Mouse (Mus musculus): ENCODE results near the gene Hnrnpul1. TPM values are rescaled to one million over a fixed set of nuclear protein-coding genes. Genes with fewer than 3 reads are reported as not detected.
A peak's percentile ranks its signal among the peaks of the same experiment; 100 is the strongest.
"Not testable (repeated sequence)": the region's sequence is repeated elsewhere in the genome, so short reads cannot be mapped to it uniquely, and the experiment has no call there.

Gene Hnrnpul1
- polyA plus RNA-seq, 1 experiment from 2014 or later: 32.4 TPM

DNA sequence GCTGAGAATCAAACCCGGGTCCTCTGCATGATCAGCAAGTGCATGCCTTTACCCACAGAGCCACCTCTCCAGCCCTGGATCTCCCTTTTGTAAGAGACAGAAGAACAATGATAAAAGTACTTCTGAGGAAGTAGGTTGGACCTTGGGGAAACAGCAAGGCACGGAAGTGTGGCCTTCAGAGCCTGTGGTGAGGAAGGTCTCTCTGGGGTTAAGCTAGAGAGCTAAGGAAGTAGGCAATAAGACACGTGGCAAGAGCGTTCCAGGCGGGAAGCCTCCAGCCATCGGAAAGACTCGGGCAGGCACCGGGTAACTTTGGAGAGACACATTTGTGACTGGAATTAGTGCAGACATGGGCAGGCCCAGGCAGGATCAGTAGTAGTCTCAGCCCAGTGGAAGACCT lies 40.2 kb upstream of the Hnrnpul1 start:
- no peak overlapping the region for H3K9ac ChIP-seq (replicated peaks; ENCODE audit: low read depth)
- TF ChIP-seq EP300 (IDR thresholded peaks at IDR 0.05) (no peak), CTCF (IDR thresholded peaks at IDR 0.05) (no peak)
- ATAC-seq: no peak
- no peak overlapping the region for H3K27ac ChIP-seq (ENCODE audit: low read length)
- no peak overlapping the region for H3K4me3 ChIP-seq (ENCODE audit: low read depth, low read length)
- DNase-seq (ENCODE audit: low spot score): no peak
- no peaks in the 10 kb centered on the region for H3K9me3 ChIP-seq (ENCODE audit: low read length)
- H3K4me2 ChIP-seq (replicated peaks; ENCODE audit: low read depth, low read length): no peak overlapping the region
- H3K36me3 ChIP-seq (ENCODE audit: insufficient read depth, low read length): no peaks in the 10 kb centered on the region
- WGBS: 74% methylated on average over 8 of the region's 8 CpGs
- H3K4me1 ChIP-seq (ENCODE audit: insufficient read depth, low read depth, low read length): no peaks in the 10 kb centered on the region
- no peaks in the 10 kb centered on the region for H3K27me3 ChIP-seq (replicated peaks; ENCODE audit: insufficient read depth, low read length)

DNA sequence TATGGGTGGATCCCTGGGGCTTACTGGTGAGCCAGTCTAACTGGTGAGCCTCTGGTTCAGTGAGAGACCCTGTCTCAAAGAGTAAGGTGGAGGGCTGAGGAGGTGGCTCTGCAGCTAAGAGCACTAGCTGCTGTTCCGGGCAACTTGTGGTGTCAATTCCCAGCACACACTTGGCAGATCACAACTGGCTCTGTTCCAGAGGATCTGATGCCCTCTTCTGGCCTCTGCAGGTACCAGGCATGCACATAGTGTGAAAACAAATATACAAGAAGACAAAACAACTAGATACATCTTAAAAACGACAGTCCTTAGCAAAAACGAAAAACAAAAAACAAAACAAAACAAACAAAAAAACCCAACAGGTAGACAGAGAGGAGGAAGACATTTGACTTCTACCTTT lies 39.1 kb upstream of the Hnrnpul1 start:
- Histone ChIP-seq H3K36me3 (ENCODE audit: insufficient read depth, low read length) (no peaks in the 10 kb centered on the region), H3K27ac (ENCODE audit: low read length) (no peak overlapping the region), H3K4me3 (ENCODE audit: low read depth, low read length) (no peak overlapping the region), H3K4me2 (replicated peaks; ENCODE audit: low read depth, low read length) (no peak overlapping the region), H3K4me1 (ENCODE audit: insufficient read depth, low read depth, low read length) (no peaks in the 10 kb centered on the region), H3K27me3 (replicated peaks; ENCODE audit: insufficient read depth, low read length) (no peaks in the 10 kb centered on the region), H3K9ac (replicated peaks; ENCODE audit: low read depth) (no peak overlapping the region), H3K9me3 (ENCODE audit: low read length) (no peaks in the 10 kb centered on the region)
- 53% methylated on average over 3 of the region's 3 CpGs for WGBS
- ATAC-seq (no peak), DNase-seq (ENCODE audit: low spot score) (no peak)
- TF ChIP-seq CTCF (IDR thresholded peaks at IDR 0.05): peak; percentile 40
- no peak for TF ChIP-seq EP300 (IDR thresholded peaks at IDR 0.05)

DNA sequence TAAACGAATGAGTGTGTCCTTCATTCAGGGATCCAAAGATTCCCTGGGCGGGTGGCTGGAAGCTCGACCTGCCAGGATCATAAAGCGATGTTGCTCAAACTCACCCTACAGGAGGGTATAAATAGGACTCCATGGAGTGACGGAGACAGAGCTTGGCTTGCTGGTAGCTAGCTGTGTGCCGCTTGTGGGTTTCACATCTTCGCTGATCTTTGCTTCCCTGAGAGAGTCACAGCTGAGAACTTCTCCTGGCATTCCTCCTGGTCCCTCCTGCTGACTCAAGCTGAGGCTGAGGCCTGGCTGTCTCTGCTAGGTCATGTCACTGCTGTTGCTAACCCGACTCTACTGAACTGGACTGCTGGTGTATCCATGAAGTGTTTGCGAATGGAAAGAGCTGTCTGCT lies 38.4 kb upstream of the Hnrnpul1 start:
- H3K27me3 ChIP-seq (replicated peaks; ENCODE audit: insufficient read depth, low read length); H3K27ac ChIP-seq (ENCODE audit: low read length); H3K4me2 ChIP-seq (replicated peaks; ENCODE audit: low read depth, low read length); H3K9ac ChIP-seq (replicated peaks; ENCODE audit: low read depth); H3K4me1 ChIP-seq (ENCODE audit: insufficient read depth, low read depth, low read length); H3K9me3 ChIP-seq (ENCODE audit: low read length); DNase-seq (ENCODE audit: low spot score); H3K4me3 ChIP-seq (ENCODE audit: low read depth, low read length); H3K36me3 ChIP-seq (ENCODE audit: insufficient read depth, low read length); ATAC-seq: not testable (repeated sequence)
- WGBS: 51% methylated on average over 9 of the region's 9 CpGs

DNA sequence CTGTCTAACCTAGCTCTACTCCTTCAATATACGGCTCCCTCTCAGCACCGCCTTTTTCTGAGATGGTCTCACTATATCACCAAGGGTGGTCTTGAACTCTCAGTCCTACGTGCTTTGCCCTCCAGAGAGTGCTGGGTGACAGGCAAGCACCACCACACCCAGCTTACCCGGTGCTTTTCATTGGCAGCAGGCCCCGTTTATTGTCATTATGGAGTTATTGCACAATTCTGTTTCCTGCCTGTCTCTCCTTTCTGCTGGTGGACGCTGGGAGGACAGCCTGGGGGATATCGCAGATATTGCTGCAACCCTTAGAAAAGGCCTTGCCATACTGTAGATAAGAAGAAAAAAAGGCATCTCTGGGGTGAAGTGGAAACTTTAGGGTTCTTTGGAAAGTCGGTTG lies 36.1 kb upstream of the Hnrnpul1 start:
- Histone ChIP-seq H3K36me3 (ENCODE audit: insufficient read depth, low read length) (no peaks in the 10 kb centered on the region), H3K4me3 (ENCODE audit: low read depth, low read length) (no peak overlapping the region), H3K9me3 (ENCODE audit: low read length) (no peaks in the 10 kb centered on the region), H3K4me2 (replicated peaks; ENCODE audit: low read depth, low read length) (no peak overlapping the region), H3K4me1 (ENCODE audit: insufficient read depth, low read depth, low read length) (peaks cover 4% of the 10 kb centered on the region), H3K27ac (ENCODE audit: low read length) (no peak overlapping the region), H3K27me3 (replicated peaks; ENCODE audit: insufficient read depth, low read length) (no peaks in the 10 kb centered on the region), H3K9ac (replicated peaks; ENCODE audit: low read depth) (no peak overlapping the region)
- whole genome bisulfite sequencing: 40% methylated on average over 8 of the region's 8 CpGs
- DNase-seq (ENCODE audit: low spot score) (peak; percentile 58), ATAC-seq (peak; percentile 19; the same call in 1 of the 2 replicates)
- 0 out of 2 replicates have a peak, but pooled peaks have one; percentile 18 for TF ChIP-seq EP300 (IDR thresholded peaks at IDR 0.05)
- TF ChIP-seq CTCF (IDR thresholded peaks at IDR 0.05): no peak

DNA sequence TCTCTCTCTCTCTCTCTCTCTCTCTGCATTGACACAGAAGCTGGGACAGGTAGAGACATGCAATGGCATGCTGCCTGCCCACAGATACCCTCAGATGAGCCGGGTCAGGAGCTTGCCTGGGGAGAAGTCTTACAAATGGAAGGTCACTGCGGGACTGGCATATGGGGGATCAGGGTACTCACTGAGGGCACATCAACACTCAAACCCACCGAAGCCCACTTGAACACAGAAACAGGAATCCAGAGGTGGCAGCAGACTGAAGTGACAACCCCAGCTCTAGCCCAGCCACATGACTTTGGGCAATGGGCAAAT lies 34.5 kb upstream of the Hnrnpul1 start:
- no peak overlapping the region for H3K9ac ChIP-seq (replicated peaks; ENCODE audit: low read depth)
- DNase-seq (ENCODE audit: low spot score) (no peak), ATAC-seq (no peak)
- peak overlapping the region; percentile 64; the same call in 1 of the 2 replicates for H3K4me2 ChIP-seq (replicated peaks; ENCODE audit: low read depth, low read length)
- H3K4me1 ChIP-seq (ENCODE audit: insufficient read depth, low read depth, low read length): peaks cover 4% of the 10 kb centered on the region
- WGBS: 21% methylated on average over 3 of the region's 3 CpGs
- no peaks in the 10 kb centered on the region for H3K9me3 ChIP-seq (ENCODE audit: low read length)
- no peak for TF ChIP-seq EP300 (IDR thresholded peaks at IDR 0.05)
- no peak for TF ChIP-seq CTCF (IDR thresholded peaks at IDR 0.05)
- no peaks in the 10 kb centered on the region for H3K27me3 ChIP-seq (replicated peaks; ENCODE audit: insufficient read depth, low read length)
- H3K36me3 ChIP-seq (ENCODE audit: insufficient read depth, low read length): no peaks in the 10 kb centered on the region
- H3K27ac ChIP-seq (ENCODE audit: low read length): no peak overlapping the region
- H3K4me3 ChIP-seq (ENCODE audit: low read depth, low read length): no peak overlapping the region

DNA sequence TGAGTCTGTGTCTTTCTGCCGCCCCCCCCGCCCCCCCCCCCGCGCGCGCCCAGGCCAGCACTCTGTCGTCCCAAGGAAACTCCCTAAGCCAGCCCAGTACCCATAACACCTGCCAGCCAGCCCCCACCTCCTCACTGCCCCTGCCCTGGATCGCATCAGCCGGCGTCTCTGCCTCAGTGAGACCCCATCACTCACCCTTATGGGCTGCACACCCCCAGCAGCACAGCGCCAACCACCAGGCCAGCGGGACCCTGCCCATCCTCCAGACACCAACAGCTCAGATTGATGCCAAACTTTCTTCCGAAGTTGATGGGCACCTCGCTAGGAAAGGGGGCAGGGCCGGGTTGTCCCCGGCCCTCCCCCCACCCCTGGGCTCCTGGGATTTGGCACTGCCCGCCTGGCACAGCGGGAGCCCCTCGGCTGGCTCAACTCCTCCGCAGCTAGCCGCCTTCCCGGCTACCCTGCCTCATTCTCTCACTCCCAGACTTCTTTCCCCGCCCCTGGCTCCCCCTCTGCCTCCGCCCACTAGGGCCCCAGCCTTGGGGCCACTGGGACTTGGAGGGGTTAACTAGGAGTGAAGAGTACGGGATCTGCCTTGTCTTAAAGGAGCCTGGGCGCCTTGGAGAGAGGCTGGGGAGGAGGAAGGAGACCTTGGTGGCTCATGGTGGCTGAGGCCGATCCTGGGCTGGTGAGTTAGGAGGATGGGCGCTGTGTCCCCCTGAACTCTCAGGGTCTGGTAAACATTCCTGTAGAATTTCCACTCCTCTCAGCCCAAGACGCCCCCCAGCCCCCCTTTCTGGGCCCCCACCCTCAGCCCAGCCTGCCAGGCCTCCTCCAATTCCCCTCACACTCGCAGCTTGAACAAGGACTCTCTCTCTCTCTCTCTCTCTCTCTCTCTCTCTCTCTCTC lies 33.9 kb upstream of the Hnrnpul1 start, which contains the start of gene Axl:
Axl (minus strand) TSS at position 486 of the 909 bp plus-strand sequence.
- H3K4me1 ChIP-seq (ENCODE audit: insufficient read depth, low read depth, low read length): peaks cover 4% of the 10 kb centered on the region
- H3K27me3 ChIP-seq (replicated peaks; ENCODE audit: insufficient read depth, low read length): no peaks in the 10 kb centered on the region
- DNase-seq (ENCODE audit: low spot score): peak; percentile 80
- 6% methylated on average over 24 of the region's 30 CpGs for WGBS
- peak within 1 kb of the TSS; percentile 64 for H3K4me2 ChIP-seq (replicated peaks; ENCODE audit: low read depth, low read length)
- peak within 1 kb of the TSS; percentile 43 for H3K4me3 ChIP-seq (ENCODE audit: low read depth, low read length)
- no peaks in the 10 kb centered on the region for H3K9me3 ChIP-seq (ENCODE audit: low read length)
- no peaks in the 10 kb centered on the region for H3K36me3 ChIP-seq (ENCODE audit: insufficient read depth, low read length)
- TF ChIP-seq EP300 (IDR thresholded peaks at IDR 0.05) (no peak), CTCF (IDR thresholded peaks at IDR 0.05) (no peak)
- H3K9ac ChIP-seq (replicated peaks; ENCODE audit: low read depth): peak within 1 kb of the TSS; percentile 30
- peak; percentile 82 for ATAC-seq
- H3K27ac ChIP-seq (ENCODE audit: low read length): peak within 1 kb of the TSS; percentile 44

All from lung, postnatal 0 days (tissue).